13 mouse cellular contexts compared by ENCODE assay signal in the genomic region with DNA sequence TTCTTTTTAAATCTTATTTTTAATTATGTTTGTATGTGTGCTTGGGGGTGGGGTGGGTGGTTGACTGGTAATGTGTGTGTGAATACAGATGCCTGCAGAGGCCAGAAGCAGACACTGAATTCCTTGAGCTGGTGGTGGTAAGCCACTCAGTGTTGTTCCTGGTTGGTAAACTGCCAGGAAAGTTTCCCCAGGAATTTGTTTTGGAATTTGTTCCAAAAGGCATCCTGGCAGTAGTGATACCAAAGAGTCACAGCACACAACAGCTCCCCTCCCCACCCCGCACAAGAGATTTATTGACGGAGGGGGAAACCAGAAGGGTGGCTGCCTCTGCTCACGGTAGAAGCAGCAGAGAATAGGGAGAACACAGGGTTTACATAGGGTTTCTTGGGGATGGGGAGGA.
DNase-seq lines count a peak whose midpoint lies in the region; ATAC-seq lines count a peak whose summit lies in the region.
"Had no signal": no experiment of that assay in that cellular context is flagged by ENCODE, and none has a peak within 500 bp of the region (broad histone marks: within the 10 kb centered on the region; RNA-seq: fewer than 3 reads in every experiment).

No protein-coding gene starts in this region.

- 30% methylated on average over 3 of the region's 3 CpGs for WGBS in heart, embryonic 12.5 days

- peaks cover 8% of the 10 kb centered on the region for H3K4me1 ChIP-seq in heart, embryonic 12.5 days (replicated peaks)

- H3K4me2 ChIP-seq in heart, embryonic 12.5 days, result peak overlapping the region; percentile 40
- H3K4me2 ChIP-seq: neural tube, embryonic 13.5 days had no signal

- no peaks in the 10 kb centered on the region for H3K27me3 ChIP-seq in heart, embryonic 12.5 days (replicated peaks)
- H3K27me3 ChIP-seq: neural tube, embryonic 13.5 days had no signal

- peak overlapping the region; percentile 74 for H3K27ac ChIP-seq in heart, embryonic 12.5 days (ENCODE audit: poor library complexity, severe bottlenecking)
- H3K27ac ChIP-seq: liver, embryonic 14.5 days; neural tube, embryonic 13.5 days had no signal

- H3K36me3 ChIP-seq in heart, embryonic 12.5 days, result 0 out of 2 replicates have a peak, but pooled peaks cover 6% of the 10 kb centered on the region
- H3K36me3 ChIP-seq: neural tube, embryonic 13.5 days had no signal

- H3K4me3 ChIP-seq in heart, embryonic 12.5 days, result no peak overlapping the region
- H3K4me3 ChIP-seq: neural tube, embryonic 13.5 days had no signal

- DNase-seq in adrenal gland, adult (ENCODE audit: inconsistent age in 2 of 2, low spot score in 1 of 2), result peak; percentile 7 to 50
- no peak for DNase-seq in adrenal gland, postnatal 4 days (ENCODE audit: low spot score in 2 of 2)
- DNase-seq in 3134 (ENCODE audit: extremely low read depth, insufficient read length, low spot score), result peak; percentile 48
- peak; percentile 65 to 68 for DNase-seq in kidney, postnatal 25 days
- DNase-seq in B cell, adult 2 months, result no peak
- DNase-seq in embryo, embryonic 10.5 days (ENCODE audit: low spot score), result no peak
- DNase-seq in right cerebral cortex, postnatal 4 days, result no peak
- DNase-seq: cerebellum, adult 9-10 months; forebrain, postnatal 0 days had no signal

- H3K9me3 ChIP-seq in heart, embryonic 12.5 days (replicated peaks), result no peaks in the 10 kb centered on the region
- H3K9me3 ChIP-seq: neural tube, embryonic 13.5 days had no signal

- peak; percentile 73 for ATAC-seq in heart, embryonic 12.5 days (ENCODE audit: insufficient number of reproducible peaks, low FRiP score)
- ATAC-seq: forebrain, postnatal 0 days; intestine, embryonic 16.5 days had no signal

- H3K9ac ChIP-seq in heart, embryonic 12.5 days, result no peak overlapping the region
- H3K9ac ChIP-seq: forebrain, postnatal 0 days; liver, embryonic 14.5 days; neural tube, embryonic 13.5 days had no signal

Comparison
In these comparisons a context has a peak if more than half of its experiments do, and no peak if none do; other contexts are left out.
1. DNase-seq: peak in adrenal gland, adult (2 of 2), 3134 (single experiment) and kidney, postnatal 25 days (2 of 2); none in adrenal gland, postnatal 4 days (0 of 2), B cell, adult 2 months (0 of 2), embryo, embryonic 10.5 days (single experiment) and right cerebral cortex, postnatal 4 days (single experiment).